Mouse (Mus musculus) left cerebral cortex, postnatal 4 days (tissue): Measurements from ENCODE around the gene Kif16b. TPM values are rescaled to one million over a fixed set of nuclear protein-coding genes. Genes with fewer than 3 reads are reported as not detected.

Source experiments
- DNase-seq: peaks from one replicate; pipeline ENCODE4 v3.0.0-alpha.2; 2022
- intact Hi-C: fragments of 180-260 bp; cut with DNase I; formaldehyde crosslinking; loops from one replicate; pipeline ENCODE4 v1.15.1; 2025
- total RNA-seq, 2 experiments: library from RNA; stranded (reverse); gene quantifications; 2 replicates each; pipeline ENCODE4 v1.2.3; 2021

Kif16b gene
- total RNA-seq: 10 to 100 TPM; 11.3 to 11.9 TPM

- intact Hi-C loops: no loop called here
Observed at GRCm38 (mm10) chr2:142900862-142901805, at the start of gene Kif16b. Gene Kif16b (minus strand): TSS chr2:142901531.

GRCm38 (mm10) chr2:142940899-142941642 is 39.7 kb upstream of the Kif16b start:
- intact Hi-C loops: no loop called here
- DNase-seq: no peak

More at GRCm38 (mm10) chr2:142900862-142901805, at the start of gene Kif16b:
- DNase-seq: peak; percentile 92

GRCm38 (mm10) chr2:142930445-142930844 is 29.1 kb upstream of the Kif16b start:
- intact Hi-C loops: no loop called here
- no peak for DNase-seq

GRCm38 (mm10) chr2:142929226-142930112 is 28.1 kb upstream of the Kif16b start:
- no peak for DNase-seq
- intact Hi-C loops: no loop called here

GRCm38 (mm10) chr2:142910808-142911388 is 9.6 kb upstream of the Kif16b start:
- intact Hi-C loops: no loop called here

GRCm38 (mm10) chr2:142909213-142909612 is 7.9 kb upstream of the Kif16b start:
- intact Hi-C loops: no loop called here
- no peak for DNase-seq

More at GRCm38 (mm10) chr2:142910808-142911388, 9.6 kb upstream of the Kif16b start:
- no peak for DNase-seq

- intact Hi-C loops: no loop called here
- DNase-seq: no peak
Observed at GRCm38 (mm10) chr2:142907056-142907455, 5.7 kb upstream of the Kif16b start.

- intact Hi-C loops: no loop called here
- DNase-seq: peak; percentile 92
Observed at GRCm38 (mm10) chr2:142902905-142903895, 1.9 kb upstream of the Kif16b start.

- intact Hi-C loops: no loop called here
- no peak for DNase-seq
Observed at GRCm38 (mm10) chr2:142900120-142900861, 1.0 kb downstream of the Kif16b start.

GRCm38 (mm10) chr2:142893780-142894179 is 7.6 kb downstream of the Kif16b start:
- intact Hi-C loops: no loop called here
- DNase-seq: no peak

GRCm38 (mm10) chr2:142891283-142891682 is 10.0 kb downstream of the Kif16b start:
- DNase-seq: no peak
- intact Hi-C loops: no loop called here

GRCm38 (mm10) chr2:142884456-142884855 is 16.9 kb downstream of the Kif16b start:
- intact Hi-C loops: no loop called here

GRCm38 (mm10) chr2:142883625-142883994 is 17.7 kb downstream of the Kif16b start:
- DNase-seq: no peak
- intact Hi-C loops: no loop called here

More at GRCm38 (mm10) chr2:142884456-142884855, 16.9 kb downstream of the Kif16b start:
- no peak for DNase-seq

GRCm38 (mm10) chr2:142882871-142883624 is 18.3 kb downstream of the Kif16b start:
- no peak for DNase-seq
- intact Hi-C loops: no loop called here

- intact Hi-C loops: no loop called here
- no peak for DNase-seq
Observed at GRCm38 (mm10) chr2:142882466-142882865, 18.9 kb downstream of the Kif16b start.

- no peak for DNase-seq
- intact Hi-C loops: no loop called here
Observed at GRCm38 (mm10) chr2:142881177-142881576, 20.2 kb downstream of the Kif16b start.

- intact Hi-C loops: no loop called here
- DNase-seq: no peak
Observed at GRCm38 (mm10) chr2:142879257-142879818, 22.0 kb downstream of the Kif16b start.
